Mouse (Mus musculus) inflammation-experienced regulatory T-cells (primary cell): ENCODE measurements around the gene Vmn2r38. TPM values are rescaled to one million over a fixed set of nuclear protein-coding genes. Genes with fewer than 3 reads are reported as not detected.

Source experiments
- polyA plus RNA-seq, 2 experiments: library from polyadenylated mRNA; unstranded; fragments of 100-300 nt; shearing (Covaris generic); gene quantifications; one replicate each; pipeline ENCODE4 v1.2.1; 2017

The Vmn2r38 gene
- polyA plus RNA-seq: under 1 TPM; 0.11 to 0.20 TPM

GRCm38 (mm10) chr7:9097781-9098180 is at the start of gene Vmn2r38:
TSS of gene Vmn2r38 (minus strand) at chr7:9097881.

GRCm38 (mm10) chr7:9030698-9031097 is 67.0 kb downstream of the Vmn2r38 start, which contains the start of gene Vmn2r39:
TSS of gene Vmn2r39 (minus strand) at chr7:9030798.

Other genes starting within 250 kb of the Vmn2r38 start
- not detected for gene Vmn2r40, start 166.4 kb downstream of the Vmn2r38 start, polyA plus RNA-seq
- gene Vmn2r39, start 67.1 kb downstream of the Vmn2r38 start, polyA plus RNA-seq: under 1 TPM in 1 of 2 experiments, not detected in 1; 0.20 TPM
- under 1 TPM; 0.24 to 0.64 TPM for gene Vmn2r37, start 125.8 kb upstream of the Vmn2r38 start, polyA plus RNA-seq